Mouse (Mus musculus) liver, adult 2 months (tissue): Measurements from ENCODE around the gene Asb7. TPM values are rescaled to one million over a fixed set of nuclear protein-coding genes. Genes with fewer than 3 reads are reported as not detected.
A peak's percentile ranks its signal among the peaks of the same experiment; 100 is the strongest.

Experiments used
- DNase-seq: peaks from one replicate; pipeline ENCODE4 v3.0.0-alpha.2; 2011; ENCODE audit warnings: low read depth, low spot score; ENCODE audit errors: extremely low read depth
- H3K27ac ChIP-seq: fragments of 200-500 bp; replicated peaks from 2 replicates; pipeline ENCODE4 v1.5.1; 2012; ENCODE audit warnings: low read depth, mild to moderate bottlenecking, control low read depth, inconsistent platforms, low read length; ENCODE audit not compliant: insufficient read depth
- H3K27me3 ChIP-seq: fragments of 200-500 bp; 2 replicates; pipeline ENCODE4 v1.6.1; 2012; ENCODE audit warnings: mild to moderate bottlenecking, moderate library complexity, low read length, inconsistent platforms; ENCODE audit not compliant: control insufficient read depth, insufficient read depth
- H3K36me3 ChIP-seq: fragments of 200-500 bp; 2 replicates; pipeline ENCODE4 v1.6.1; 2012; ENCODE audit warnings: low read length, inconsistent platforms; ENCODE audit not compliant: control insufficient read depth, insufficient read depth
- H3K4me1 ChIP-seq: fragments of 200-500 bp; 2 replicates; pipeline ENCODE4 v1.6.1; 2011; ENCODE audit warnings: low read length; ENCODE audit not compliant: control insufficient read depth, insufficient read depth
- H3K4me3 ChIP-seq: fragments of 200-500 bp; 2 replicates; pipeline ENCODE4 v1.5.1; 2011; ENCODE audit warnings: low read depth, mild to moderate bottlenecking, control low read depth, low read length, moderate library complexity; ENCODE audit not compliant: insufficient read depth
- H3K79me2 ChIP-seq: fragments of 200-500 bp; 2 replicates; pipeline ENCODE4 v1.6.1; 2012; ENCODE audit warnings: inconsistent platforms, mild to moderate bottlenecking, low read length, moderate library complexity; ENCODE audit not compliant: control insufficient read depth, insufficient read depth
- H3K9ac ChIP-seq: fragments of 200-500 bp; 2 replicates; pipeline ENCODE4 v1.6.1; 2012; ENCODE audit warnings: low read depth, mild to moderate bottlenecking, control low read depth, inconsistent platforms, low read length
- CTCF ChIP-seq: fragments of 200-500 bp; IDR thresholded peaks from 2 replicates; pipeline ENCODE4 v1.5.1; 2011; ENCODE audit warnings: low read depth, low read length, control low read depth
- POLR2A ChIP-seq: fragments of 200-500 bp; IDR thresholded peaks from 2 replicates; pipeline ENCODE4 v1.6.1; 2011; ENCODE audit warnings: low read length, control low read depth; ENCODE audit not compliant: insufficient read depth; ENCODE audit errors: extremely low read depth
- WGBS: fragments of 180-500 bp; shearing (Covaris S2); methylation state at CpG from one replicate; pipeline ENCODE4 v1.1.7; 2018; 5-methylcytosine and 5-hydroxymethylcytosine counted together
- polyA plus RNA-seq: library from polyadenylated mRNA; depleted of rRNA; stranded (reverse); fragments of >200 nt; gene quantifications from 2 replicates; pipeline ENCODE4 v1.2.3, GENCODE M21; 2012; rRNA removed
- total RNA-seq: library from RNA; depleted of rRNA; stranded (reverse); fragments of >200 nt; gene quantifications from 2 replicates; pipeline ENCODE4 v1.2.3, GENCODE M21; 2014; rRNA removed

The Asb7 gene
- total RNA-seq, result 6.3 and 7.1 TPM in 2 replicates
- 2.1 and 2.5 TPM in 2 replicates for polyA plus RNA-seq

GRCm38 (mm10) chr7:66689294-66689619 is at the start of gene Asb7:
Gene Asb7, minus strand, starts transcription at chr7:66689596.
- WGBS, result under 1% methylated on average over 18 of the region's 18 CpGs
- Histone ChIP-seq H3K27me3 (no peaks in the 10 kb centered on the region), H3K36me3 (peaks cover 3% of the 10 kb centered on the region; the same call in 1 of the 2 replicates), H3K79me2 (peaks cover 4% of the 10 kb centered on the region; the same call in 1 of the 2 replicates), H3K27ac (peak within 1 kb of the TSS; percentile 65), H3K4me1 (peaks cover 8% of the 10 kb centered on the region), H3K9ac (peak within 1 kb of the TSS; percentile 86), H3K4me3 (peak within 1 kb of the TSS; percentile 87)
- DNase-seq, result no peak
- TF ChIP-seq POLR2A, result no peak
- no peak for TF ChIP-seq CTCF

DNA sequence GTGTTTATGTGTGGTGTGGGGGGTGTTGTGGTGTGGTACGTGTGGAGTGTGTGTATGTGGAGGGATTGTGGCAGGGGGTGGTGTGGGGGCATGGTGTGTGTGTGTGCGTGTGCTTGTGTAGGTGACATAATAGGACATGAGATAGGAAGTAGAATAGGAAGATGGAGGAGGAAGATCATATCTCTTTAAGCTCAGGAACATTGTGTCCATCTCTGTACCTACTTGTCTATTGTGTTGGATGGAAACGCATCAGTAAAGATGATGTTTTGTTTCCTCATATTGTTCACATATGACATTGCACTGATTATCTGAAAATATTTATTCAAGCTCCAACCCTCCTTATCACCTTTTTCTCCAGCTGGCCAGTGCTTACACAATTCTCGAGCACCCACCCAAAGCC is 48.0 kb upstream of the Asb7 start:
- H3K27ac ChIP-seq, result no peak overlapping the region
- TF ChIP-seq CTCF, result no peak
- no peak for TF ChIP-seq POLR2A
- no peaks in the 10 kb centered on the region for H3K36me3 ChIP-seq
- H3K4me1 ChIP-seq, result peaks cover 1% of the 10 kb centered on the region; the same call in 1 of the 2 replicates
- no peak overlapping the region for H3K9ac ChIP-seq
- H3K79me2 ChIP-seq, result no peaks in the 10 kb centered on the region
- H3K4me3 ChIP-seq, result no peak overlapping the region
- no peaks in the 10 kb centered on the region for H3K27me3 ChIP-seq
- WGBS, result 85% methylated on average over 4 of the region's 4 CpGs
- DNase-seq, result no peak

- no peak for TF ChIP-seq POLR2A
- TF ChIP-seq CTCF, result no peak
- Histone ChIP-seq H3K36me3 (no peaks in the 10 kb centered on the region), H3K79me2 (no peaks in the 10 kb centered on the region), H3K27me3 (no peaks in the 10 kb centered on the region), H3K27ac (no peak overlapping the region), H3K9ac (no peak overlapping the region), H3K4me3 (no peak overlapping the region), H3K4me1 (peaks cover under 1% of the 10 kb centered on the region; the same call in 1 of the 2 replicates)
- 93% methylated on average over 6 of the region's 6 CpGs for WGBS
- DNase-seq, result no peak
These were observed 45.6 kb upstream of the Asb7 start for GRCm38 (mm10) chr7:66734993-66735392.

DNA sequence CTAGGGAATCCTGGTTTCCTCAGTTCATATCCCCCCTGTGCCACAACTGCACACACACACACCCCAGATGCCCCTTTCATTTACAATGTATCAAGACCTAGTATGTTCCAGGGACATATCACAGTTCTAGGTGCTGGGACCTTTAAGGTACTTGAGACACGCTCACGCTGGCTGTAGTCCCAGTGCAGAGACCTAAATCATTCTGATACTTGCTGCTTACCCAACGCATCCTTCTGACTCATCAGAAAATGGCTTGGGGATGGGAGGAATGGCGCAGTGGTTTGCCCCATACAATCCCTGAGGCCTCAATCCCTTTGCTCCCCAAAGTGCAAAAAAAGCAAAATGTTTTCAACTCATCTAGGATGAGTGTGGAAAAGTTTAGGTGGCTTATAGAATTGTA is 45.1 kb upstream of the Asb7 start:
- no peaks in the 10 kb centered on the region for H3K4me1 ChIP-seq
- H3K4me3 ChIP-seq, result no peak overlapping the region
- TF ChIP-seq POLR2A, result no peak
- TF ChIP-seq CTCF, result no peak
- no peaks in the 10 kb centered on the region for H3K36me3 ChIP-seq
- H3K79me2 ChIP-seq, result no peaks in the 10 kb centered on the region
- no peak overlapping the region for H3K27ac ChIP-seq
- no peaks in the 10 kb centered on the region for H3K27me3 ChIP-seq
- no peak overlapping the region for H3K9ac ChIP-seq
- no peak for DNase-seq
- WGBS, result 97% methylated on average over 4 of the region's 4 CpGs

DNA sequence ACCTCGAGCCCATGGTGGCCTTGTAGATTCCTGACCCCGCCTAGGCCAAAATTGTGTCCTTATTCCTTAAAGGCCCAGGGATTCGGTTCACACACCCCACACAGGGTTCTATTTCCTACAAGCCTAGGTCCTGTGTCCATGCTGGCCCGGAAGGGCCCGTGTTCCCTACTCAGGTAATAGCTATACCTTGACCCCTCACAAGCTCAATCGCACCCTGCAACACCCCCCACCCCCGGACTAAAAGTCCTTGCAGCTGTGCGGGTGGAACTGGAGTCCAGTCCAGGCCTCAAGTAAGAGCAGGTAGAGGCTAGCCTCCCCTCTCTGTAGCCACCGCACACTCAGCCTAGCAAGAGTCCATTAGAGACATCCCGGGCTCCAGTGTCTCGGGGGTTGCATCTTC is 44.5 kb upstream of the Asb7 start:
- DNase-seq, result no peak
- H3K79me2 ChIP-seq, result no peaks in the 10 kb centered on the region
- no peaks in the 10 kb centered on the region for H3K36me3 ChIP-seq
- no peak overlapping the region for H3K9ac ChIP-seq
- no peak overlapping the region for H3K27ac ChIP-seq
- H3K4me1 ChIP-seq, result no peaks in the 10 kb centered on the region
- WGBS, result 95% methylated on average over 11 of the region's 11 CpGs
- TF ChIP-seq CTCF (no peak), POLR2A (no peak)
- H3K4me3 ChIP-seq, result no peak overlapping the region
- no peaks in the 10 kb centered on the region for H3K27me3 ChIP-seq

- TF ChIP-seq CTCF, result no peak
- TF ChIP-seq POLR2A, result no peak
- Histone ChIP-seq H3K36me3 (no peaks in the 10 kb centered on the region), H3K9ac (no peak overlapping the region), H3K4me3 (no peak overlapping the region), H3K79me2 (no peaks in the 10 kb centered on the region), H3K4me1 (no peaks in the 10 kb centered on the region), H3K27me3 (no peaks in the 10 kb centered on the region), H3K27ac (no peak overlapping the region)
- DNase-seq, result no peak
- 98% methylated on average over 17 of the region's 17 CpGs for WGBS
These were observed 44.0 kb upstream of the Asb7 start for GRCm38 (mm10) chr7:66733431-66733830.
